Comparison of ENCODE assay signal across 9 mouse cellular contexts in the genomic region with DNA sequence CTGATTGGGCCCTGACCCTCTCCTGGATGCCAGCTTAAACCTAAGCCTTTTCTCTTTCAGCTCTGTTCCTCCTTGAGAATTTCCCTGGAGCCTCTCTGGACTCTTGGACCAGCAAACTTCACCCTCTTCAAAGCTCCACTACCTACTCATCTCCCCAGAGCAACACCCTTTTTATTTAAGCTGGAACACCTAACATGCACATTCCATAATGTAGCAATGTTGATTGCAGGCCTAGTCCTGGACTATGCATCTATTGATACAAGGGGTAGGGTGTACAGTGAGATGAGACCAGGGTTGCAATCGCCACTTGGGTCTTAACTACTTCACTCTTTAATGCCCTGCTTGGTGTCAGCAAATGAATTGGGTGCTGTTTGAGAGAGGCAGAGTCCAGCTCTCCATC. TPM values are rescaled to one million over a fixed set of nuclear protein-coding genes. Genes with fewer than 3 reads are reported as not detected.
DNase-seq lines count a peak whose midpoint lies in the region; ATAC-seq and TF ChIP-seq lines count a peak whose summit lies in the region.
"Had no signal": no experiment of that assay in that cellular context is flagged by ENCODE, and none has a peak within 500 bp of the region (broad histone marks: within the 10 kb centered on the region; RNA-seq: fewer than 3 reads in every experiment).

No protein-coding gene starts in this region.

- H3K4me3 ChIP-seq in layer of hippocampus, adult 2 months, result peak overlapping the region; percentile 100
- H3K4me3 ChIP-seq in embryonic facial prominence, embryonic 12.5 days, result peak overlapping the region; percentile 81
- peak overlapping the region; percentile 77 for H3K4me3 ChIP-seq in hindbrain, postnatal 0 days (ENCODE audit: low read length)
- peak overlapping the region; percentile 65 for H3K4me3 ChIP-seq in midbrain, embryonic 16.5 days (ENCODE audit: low read depth, low read length)

- 100% methylated on average over 1 of the region's 1 CpGs for WGBS in embryonic facial prominence, embryonic 12.5 days
- WGBS in hindbrain, postnatal 0 days, result 92% methylated on average over 1 of the region's 1 CpGs
- 96% methylated on average over 1 of the region's 1 CpGs for WGBS in midbrain, embryonic 16.5 days

- H3K27me3 ChIP-seq in embryonic facial prominence, embryonic 12.5 days, result no peaks in the 10 kb centered on the region
- H3K27me3 ChIP-seq in hindbrain, postnatal 0 days (ENCODE audit: insufficient read depth, low read length), result no peaks in the 10 kb centered on the region
- H3K27me3 ChIP-seq in midbrain, embryonic 16.5 days (ENCODE audit: control insufficient read depth, insufficient read depth, low read depth, low read length), result no peaks in the 10 kb centered on the region

- no peak for TF ChIP-seq CTCF in layer of hippocampus, adult 2 months (conservative IDR thresholded peaks at IDR 0.05)
- no peak for TF ChIP-seq CTCF in hindbrain, postnatal 0 days (IDR thresholded peaks at IDR 0.05; ENCODE audit: low read depth)

- intact Hi-C loops in gastrocnemius, postnatal 36 days (cut with DNase I), result no loop called here

- no peak overlapping the region for H3K9ac ChIP-seq in embryonic facial prominence, embryonic 12.5 days
- H3K9ac ChIP-seq in hindbrain, postnatal 0 days (replicated peaks; ENCODE audit: low read length), result no peak overlapping the region
- peak overlapping the region; percentile 80; the same call in 1 of the 2 replicates for H3K9ac ChIP-seq in midbrain, embryonic 16.5 days (ENCODE audit: low read depth, low read length)

- ATAC-seq in embryonic facial prominence, embryonic 12.5 days (ENCODE audit: insufficient number of reproducible peaks, insufficient read depth, low FRiP score, low TSS enrichment), result no peak
- no peak for ATAC-seq in hindbrain, postnatal 0 days
- peak; percentile 41 for ATAC-seq in midbrain, embryonic 16.5 days

- DNase-seq in layer of hippocampus, adult 2 months (ENCODE audit: low spot score in 2 of 2), result no peak
- no peak for DNase-seq in layer of hippocampus, adult 11-12 months (ENCODE audit: low spot score)
- no peak for DNase-seq in hindbrain, postnatal 0 days (ENCODE audit: low spot score)
- DNase-seq in cerebellum, postnatal 10 days, result no peak
- no peak for DNase-seq in layer of hippocampus, postnatal 25 days (ENCODE audit: extremely low spot score in 1 of 2, low spot score in 1 of 2)
- DNase-seq in gastrocnemius, postnatal 36 days, result no peak

- peaks cover 21% of the 10 kb centered on the region for H3K36me3 ChIP-seq in embryonic facial prominence, embryonic 12.5 days
- peaks cover 20% of the 10 kb centered on the region for H3K36me3 ChIP-seq in hindbrain, postnatal 0 days (ENCODE audit: insufficient read depth, low read length)
- H3K36me3 ChIP-seq in midbrain, embryonic 16.5 days (ENCODE audit: control insufficient read depth, insufficient read depth, low read length), result peaks cover 7% of the 10 kb centered on the region; the same call in 1 of the 2 replicates

- peaks cover 17% of the 10 kb centered on the region for H3K4me1 ChIP-seq in embryonic facial prominence, embryonic 12.5 days
- H3K4me1 ChIP-seq in hindbrain, postnatal 0 days (ENCODE audit: insufficient read depth, low read length), result peaks cover 16% of the 10 kb centered on the region
- H3K4me1 ChIP-seq in midbrain, embryonic 16.5 days (ENCODE audit: control insufficient read depth, insufficient read depth, low read length), result peaks cover 18% of the 10 kb centered on the region

- no peaks in the 10 kb centered on the region for H3K9me3 ChIP-seq in embryonic facial prominence, embryonic 12.5 days
- no peaks in the 10 kb centered on the region for H3K9me3 ChIP-seq in hindbrain, postnatal 0 days (ENCODE audit: low read length)
- H3K9me3 ChIP-seq in midbrain, embryonic 16.5 days (replicated peaks; ENCODE audit: control insufficient read depth, low read length, poor library complexity, severe bottlenecking), result no peaks in the 10 kb centered on the region

- H3K4me2 ChIP-seq in embryonic facial prominence, embryonic 12.5 days (replicated peaks), result peak overlapping the region; percentile 93
- H3K4me2 ChIP-seq in hindbrain, postnatal 0 days (ENCODE audit: low read depth, low read length), result peak overlapping the region; percentile 85
- H3K4me2 ChIP-seq in midbrain, embryonic 16.5 days (ENCODE audit: low read length), result peak overlapping the region; percentile 90

- H3K27ac ChIP-seq in layer of hippocampus, adult 2 months, result peak overlapping the region; percentile 94
- peak overlapping the region; percentile 18; the same call in 1 of the 2 replicates for H3K27ac ChIP-seq in embryonic facial prominence, embryonic 12.5 days
- peak overlapping the region; percentile 82 for H3K27ac ChIP-seq in hindbrain, postnatal 0 days
- peak overlapping the region; percentile 39 for H3K27ac ChIP-seq in midbrain, embryonic 16.5 days (ENCODE audit: low read length)

RNA-seq across cellular contexts. Expression of gene Ctsd, which starts 0.4 kb away (rescaled TPM):
- total RNA-seq in layer of hippocampus, adult 2 months (2021), result 100 to 1,000 TPM; 291 to 297 TPM
- polyA plus RNA-seq in embryonic facial prominence, embryonic 12.5 days (2016; fragmentation: Nextera tagmentation; extraction: Ambion mirVana), result 208 and 210 TPM in 2 replicates
- 638 and 755 TPM in 2 replicates for total RNA-seq in hindbrain, postnatal 0 days (2014; rRNA removed)
- polyA plus RNA-seq in hindbrain, postnatal 0 days (2015; fragmentation: Nextera tagmentation; extraction: Ambion mirVana), result 400 and 402 TPM in 2 replicates
- polyA plus RNA-seq in midbrain, embryonic 16.5 days (2015; fragmentation: Nextera tagmentation; extraction: Ambion mirVana), result 243 and 289 TPM in 2 replicates
- 100 to 1,000 TPM; 313 to 344 TPM for total RNA-seq in layer of hippocampus, postnatal 25 days (2021)
- total RNA-seq in gastrocnemius, postnatal 36 days (2021), result 100 to 1,000 TPM; 330 to 388 TPM

RNA-seq across cellular contexts. Expression of gene Gm49369, which starts 5.7 kb away (rescaled TPM):
- 1 to 10 TPM in 1 of 2 experiments, not detected in 1; 4.4 TPM for total RNA-seq in layer of hippocampus, adult 2 months (2021)
- polyA plus RNA-seq in embryonic facial prominence, embryonic 12.5 days (2016; fragmentation: Nextera tagmentation; extraction: Ambion mirVana), result 0.67 TPM in 1 of 2 replicates, not detected in the other
- total RNA-seq in hindbrain, postnatal 0 days (2014; rRNA removed), result 1.0 TPM in 1 of 2 replicates, not detected in the other
- polyA plus RNA-seq in hindbrain, postnatal 0 days (2015; fragmentation: Nextera tagmentation; extraction: Ambion mirVana), result 2.1 and 2.9 TPM in 2 replicates
- polyA plus RNA-seq in midbrain, embryonic 16.5 days (2015; fragmentation: Nextera tagmentation; extraction: Ambion mirVana), result 2.5 and 3.4 TPM in 2 replicates
- 10 to 100 TPM in 1 of 2 experiments, 1 to 10 TPM in 1; 3.2 to 10.3 TPM for total RNA-seq in layer of hippocampus, postnatal 25 days (2021)
- 1 to 10 TPM; 3.9 to 9.2 TPM for total RNA-seq in gastrocnemius, postnatal 36 days (2021)

RNA-seq across cellular contexts. Expression of gene Ifitm10, which starts 14.6 kb away (rescaled TPM):
- 10 to 100 TPM; 35.3 to 38.6 TPM for total RNA-seq in layer of hippocampus, adult 2 months (2021)
- polyA plus RNA-seq in embryonic facial prominence, embryonic 12.5 days (2016; fragmentation: Nextera tagmentation; extraction: Ambion mirVana), result 2.3 and 2.9 TPM in 2 replicates
- total RNA-seq in hindbrain, postnatal 0 days (2014; rRNA removed), result 22.7 and 25.4 TPM in 2 replicates
- 17.2 and 19.9 TPM in 2 replicates for polyA plus RNA-seq in hindbrain, postnatal 0 days (2015; fragmentation: Nextera tagmentation; extraction: Ambion mirVana)
- 11.3 and 14.1 TPM in 2 replicates for polyA plus RNA-seq in midbrain, embryonic 16.5 days (2015; fragmentation: Nextera tagmentation; extraction: Ambion mirVana)
- total RNA-seq in layer of hippocampus, postnatal 25 days (2021), result 10 to 100 TPM; 40.7 to 41.8 TPM
- 1 to 10 TPM; 2.8 to 6.8 TPM for total RNA-seq in gastrocnemius, postnatal 36 days (2021)
- total RNA-seq: hematopoietic stem cell, adult 5-6 weeks had no signal

RNA-seq across cellular contexts. Expression of gene Syt8, which starts 46.5 kb away (rescaled TPM):
- total RNA-seq in layer of hippocampus, adult 2 months (2021), result not detected
- 0.35 TPM in 1 of 2 replicates, not detected in the other for polyA plus RNA-seq in embryonic facial prominence, embryonic 12.5 days (2016; fragmentation: Nextera tagmentation; extraction: Ambion mirVana)
- not detected in 2 replicates for total RNA-seq in hindbrain, postnatal 0 days (2014; rRNA removed)
- 0.15 TPM in 1 of 2 replicates, not detected in the other for polyA plus RNA-seq in hindbrain, postnatal 0 days (2015; fragmentation: Nextera tagmentation; extraction: Ambion mirVana)
- not detected in 2 replicates for polyA plus RNA-seq in midbrain, embryonic 16.5 days (2015; fragmentation: Nextera tagmentation; extraction: Ambion mirVana)
- total RNA-seq in layer of hippocampus, postnatal 25 days (2021), result not detected
- not detected for total RNA-seq in gastrocnemius, postnatal 36 days (2021)
- total RNA-seq: hematopoietic stem cell, adult 5-6 weeks had no signal

RNA-seq across cellular contexts. Expression of gene Tnni2, which starts 53.4 kb away (rescaled TPM):
- not detected for total RNA-seq in layer of hippocampus, adult 2 months (2021)
- polyA plus RNA-seq in embryonic facial prominence, embryonic 12.5 days (2016; fragmentation: Nextera tagmentation; extraction: Ambion mirVana), result 7.1 and 9.6 TPM in 2 replicates
- 1.3 and 8.5 TPM in 2 replicates for total RNA-seq in hindbrain, postnatal 0 days (2014; rRNA removed)
- polyA plus RNA-seq in hindbrain, postnatal 0 days (2015; fragmentation: Nextera tagmentation; extraction: Ambion mirVana), result 0.63 TPM in 2 replicates
- 0.51 and 0.78 TPM in 2 replicates for polyA plus RNA-seq in midbrain, embryonic 16.5 days (2015; fragmentation: Nextera tagmentation; extraction: Ambion mirVana)
- total RNA-seq in layer of hippocampus, postnatal 25 days (2021), result under 1 TPM in 1 of 2 experiments, not detected in 1; 0.70 TPM
- over 10,000 TPM; 17,613 to 18,280 TPM for total RNA-seq in gastrocnemius, postnatal 36 days (2021)

Comparison
In these comparisons a context has a peak if more than half of its experiments do, and no peak if none do; other contexts are left out.
1. H3K27ac ChIP-seq: peak in every context shown above with its lines; median percentile 94 in layer of hippocampus, adult 2 months; 82 in hindbrain, postnatal 0 days; 39 in midbrain, embryonic 16.5 days; 18 in embryonic facial prominence, embryonic 12.5 days.